Mouse (Mus musculus) ES-Bruce4 (cell line): ENCODE results near the gene Dnajc15. TPM values are rescaled to one million over a fixed set of nuclear protein-coding genes. Genes with fewer than 3 reads are reported as not detected.
"Not testable (repeated sequence)": the region's sequence is repeated elsewhere in the genome, so short reads cannot be mapped to it uniquely, and the experiment has no call there.

Source experiments
- H3K27ac ChIP-seq: 2 replicates; pipeline ENCODE4 v1.5.1; 2012; ENCODE audit warnings: low read length, inconsistent platforms; ENCODE audit not compliant: insufficient read depth
- H3K27me3 ChIP-seq: 2 replicates; pipeline ENCODE4 v1.6.1; 2012; ENCODE audit warnings: mild to moderate bottlenecking, low read length, inconsistent platforms; ENCODE audit not compliant: control insufficient read depth, poor library complexity, insufficient read depth, severe bottlenecking
- H3K36me3 ChIP-seq: 2 replicates; pipeline ENCODE4 v1.6.1; 2012; ENCODE audit warnings: inconsistent platforms, mild to moderate bottlenecking, low read length, moderate library complexity; ENCODE audit not compliant: control insufficient read depth, poor library complexity, insufficient read depth, severe bottlenecking
- H3K4me1 ChIP-seq: one replicate; pipeline ENCODE4 v1.8.1; 2011; ENCODE audit warnings: low read length; ENCODE audit not compliant: control insufficient read depth, insufficient read depth
- H3K4me3 ChIP-seq: 2 replicates; pipeline ENCODE4 v1.5.1; 2011; ENCODE audit warnings: low read depth, mild to moderate bottlenecking, low read length
- H3K9ac ChIP-seq: 2 replicates; pipeline ENCODE4 v1.6.1; 2012; ENCODE audit warnings: low read depth, mild to moderate bottlenecking, inconsistent platforms; ENCODE audit not compliant: poor library complexity, severe bottlenecking
- H3K9me3 ChIP-seq: replicated peaks from 2 replicates; pipeline ENCODE4 v1.6.1; 2012; ENCODE audit warnings: mild to moderate bottlenecking, low read length, inconsistent platforms; ENCODE audit not compliant: control insufficient read depth, poor library complexity, insufficient read depth, severe bottlenecking
- CTCF ChIP-seq: IDR thresholded peaks from one replicate; pipeline ENCODE4 v1.8.1; 2011; ENCODE audit warnings: low read depth, low read length
- EP300 ChIP-seq: IDR thresholded peaks from 2 replicates; pipeline ENCODE4 v1.6.1; 2011; ENCODE audit warnings: low read depth, low read length; ENCODE audit not compliant: insufficient read depth
- POLR2A ChIP-seq: IDR thresholded peaks from one replicate; pipeline ENCODE4 v1.8.1; 2011; ENCODE audit warnings: low read length; ENCODE audit not compliant: insufficient read depth
- polyA plus RNA-seq: library from polyadenylated mRNA; stranded (reverse); fragments of >200 nt; gene quantifications from 2 replicates; pipeline ENCODE4 v1.2.4, GENCODE M21; 2011; ENCODE audit warnings: low read depth; ENCODE audit not compliant: missing spikeins, insufficient read depth, insufficient read length

Gene Dnajc15
- polyA plus RNA-seq, 1 experiment, result 53.7 TPM

DNA sequence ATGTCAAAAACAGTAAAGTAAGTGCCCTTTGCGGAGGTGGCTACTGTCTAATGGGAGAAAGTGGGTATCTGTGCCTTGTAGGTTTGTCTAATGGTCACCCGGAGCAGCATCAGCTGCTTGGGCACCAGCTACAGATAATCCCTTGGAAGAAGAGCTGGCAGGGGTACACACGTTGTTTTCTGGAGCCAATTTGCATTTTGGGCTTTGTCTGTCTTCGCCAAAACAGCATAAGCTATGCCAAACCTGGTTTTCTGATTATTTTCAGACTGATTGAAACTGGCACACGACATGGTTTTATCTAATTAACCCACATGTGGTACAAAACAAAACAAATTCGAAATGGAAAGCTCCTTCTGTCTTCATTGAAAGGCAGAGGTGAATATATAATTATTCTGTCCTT is 7.7 kb upstream of the Dnajc15 start:
- Histone ChIP-seq H3K9ac (no peak overlapping the region), H3K4me1 (no peaks in the 10 kb centered on the region), H3K27me3 (no peaks in the 10 kb centered on the region), H3K4me3 (no peak overlapping the region), H3K27ac (no peak overlapping the region), H3K9me3 (0 out of 2 replicates have a peak, but pooled peaks cover 5% of the 10 kb centered on the region), H3K36me3 (no peaks in the 10 kb centered on the region)
- TF ChIP-seq POLR2A (no peak), CTCF (no peak), EP300 (no peak)

DNA sequence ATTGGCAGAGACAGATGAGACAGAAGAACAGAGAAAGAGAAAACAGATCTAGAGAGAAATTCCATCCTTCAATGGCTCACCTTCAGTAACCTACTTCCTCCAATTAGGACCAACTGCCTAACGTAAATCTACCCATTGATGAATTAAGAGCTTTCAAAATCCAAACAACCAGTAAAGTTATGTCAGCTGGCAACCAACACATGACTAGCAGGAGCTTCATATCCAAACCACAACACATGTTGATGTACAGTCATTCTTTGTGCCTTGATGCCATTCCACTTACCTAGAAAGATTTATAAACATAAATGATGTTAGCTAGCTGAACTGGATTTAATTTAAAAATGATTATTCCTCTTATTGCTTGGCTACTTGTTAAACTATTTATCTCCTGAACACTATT is 7.1 kb upstream of the Dnajc15 start:
- Histone ChIP-seq H3K27ac (no peak overlapping the region), H3K36me3 (no peaks in the 10 kb centered on the region), H3K9ac (no peak overlapping the region), H3K9me3 (0 out of 2 replicates have a peak, but pooled peaks cover 5% of the 10 kb centered on the region), H3K4me1 (no peaks in the 10 kb centered on the region), H3K4me3 (no peak overlapping the region), H3K27me3 (no peaks in the 10 kb centered on the region)
- TF ChIP-seq POLR2A, result no peak
- TF ChIP-seq EP300, result no peak
- TF ChIP-seq CTCF, result no peak

DNA sequence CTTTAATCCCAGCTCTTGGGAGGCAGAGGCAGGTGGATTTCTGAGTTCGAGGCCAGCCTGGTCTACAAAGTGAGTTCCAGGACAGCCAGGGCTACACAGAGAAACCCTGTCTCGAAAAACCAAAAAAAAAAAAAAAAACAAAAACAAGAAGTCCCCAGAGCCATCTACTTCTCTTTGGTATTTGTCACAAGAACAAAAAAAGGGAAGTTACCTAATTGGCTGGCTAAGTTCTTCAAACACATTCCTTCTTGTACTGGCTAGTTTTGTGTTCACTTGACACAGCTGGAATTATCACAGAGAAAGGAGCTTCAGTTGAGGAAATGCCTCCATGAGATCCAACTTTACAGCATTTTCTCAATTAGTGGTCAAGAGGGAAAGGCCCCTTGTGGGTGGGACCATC is 3.0 kb upstream of the Dnajc15 start:
- H3K9me3 ChIP-seq, H3K4me3 ChIP-seq, H3K4me1 ChIP-seq, H3K9ac ChIP-seq, H3K36me3 ChIP-seq, H3K27me3 ChIP-seq, H3K27ac ChIP-seq: not testable (repeated sequence)

DNA sequence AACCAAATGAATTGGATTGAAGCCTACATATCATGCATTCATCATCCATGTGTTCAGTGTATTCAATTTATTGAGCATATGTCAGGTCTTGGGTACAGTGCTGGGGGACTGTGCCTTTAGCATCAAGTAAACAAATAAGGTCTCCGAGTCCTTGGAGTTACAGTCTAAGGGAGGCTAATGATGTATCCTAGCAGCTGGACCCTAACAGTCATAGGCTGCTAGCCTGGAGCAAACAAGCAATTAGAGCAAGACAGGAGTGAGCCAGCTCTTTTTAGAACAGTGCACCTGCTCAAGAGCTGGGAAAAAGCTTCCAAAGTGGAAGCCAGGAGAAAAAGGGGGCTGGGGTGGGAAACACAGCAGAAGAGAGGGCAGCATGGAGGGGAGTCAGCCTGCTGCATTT is 1.3 kb upstream of the Dnajc15 start:
- TF ChIP-seq CTCF, result no peak
- TF ChIP-seq POLR2A, result no peak
- TF ChIP-seq EP300, result no peak
- no peak overlapping the region for H3K9ac ChIP-seq
- no peaks in the 10 kb centered on the region for H3K4me1 ChIP-seq
- no peaks in the 10 kb centered on the region for H3K36me3 ChIP-seq
- no peak overlapping the region for H3K4me3 ChIP-seq
- H3K27me3 ChIP-seq, result no peaks in the 10 kb centered on the region
- no peak overlapping the region for H3K27ac ChIP-seq
- 0 out of 2 replicates have a peak, but pooled peaks cover 2% of the 10 kb centered on the region for H3K9me3 ChIP-seq

DNA sequence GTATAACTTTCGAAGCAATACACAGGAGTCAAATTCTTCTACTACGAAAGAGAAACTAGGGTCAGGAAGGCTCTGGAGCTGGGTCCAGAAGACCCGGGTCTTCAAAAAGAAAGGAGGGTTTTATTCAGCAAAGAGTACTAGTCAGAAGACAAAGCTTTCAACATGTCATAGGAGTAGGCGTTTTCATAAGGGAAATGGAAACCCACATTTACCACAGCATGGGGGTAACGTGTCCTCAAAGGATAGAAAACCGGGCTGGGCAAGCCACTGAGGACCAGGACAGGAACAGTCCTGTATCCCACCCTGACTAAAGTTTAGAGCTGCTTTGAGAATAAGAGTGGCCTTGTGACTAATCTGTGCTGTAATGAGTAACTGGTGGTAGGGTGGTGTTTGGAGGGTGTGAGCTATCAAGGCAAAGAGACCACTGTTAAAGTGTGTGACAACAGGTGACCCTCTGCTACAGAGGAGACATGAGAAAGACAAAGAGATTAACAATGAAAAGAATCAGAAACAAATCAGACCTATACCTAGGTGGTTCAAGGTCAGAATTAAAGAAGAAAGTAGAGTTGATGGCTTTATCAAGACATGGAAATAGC is 3.4 kb downstream of the Dnajc15 start:
- TF ChIP-seq CTCF, result no peak
- no peak for TF ChIP-seq EP300
- TF ChIP-seq POLR2A, result no peak
- H3K4me3 ChIP-seq, result no peak overlapping the region

DNA sequence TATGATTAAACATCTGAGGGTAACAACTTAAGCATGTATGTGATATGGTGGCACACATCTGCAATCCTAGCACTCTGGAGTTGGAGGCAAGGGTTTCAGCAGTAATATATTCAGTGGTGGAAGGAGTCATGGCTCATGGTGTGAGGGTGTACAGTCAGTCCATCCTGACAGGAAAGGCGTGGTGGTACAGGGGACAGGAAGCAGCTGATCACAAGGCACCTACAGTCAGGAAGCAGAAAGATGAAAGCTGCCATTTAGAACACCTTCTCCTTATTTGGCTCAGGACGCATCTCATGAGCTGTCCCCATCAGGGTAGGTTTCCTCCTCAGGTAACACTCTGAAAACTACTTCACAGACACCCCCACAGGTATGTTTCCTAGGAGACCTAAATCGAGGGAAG is 4.0 kb downstream of the Dnajc15 start:
- no peak overlapping the region for H3K4me3 ChIP-seq
- H3K36me3 ChIP-seq, result no peaks in the 10 kb centered on the region
- no peak overlapping the region for H3K27ac ChIP-seq
- no peaks in the 10 kb centered on the region for H3K4me1 ChIP-seq
- no peak for TF ChIP-seq EP300
- no peak for TF ChIP-seq POLR2A
- no peak for TF ChIP-seq CTCF
- no peaks in the 10 kb centered on the region for H3K27me3 ChIP-seq
- H3K9me3 ChIP-seq, result no peaks in the 10 kb centered on the region
- no peak overlapping the region for H3K9ac ChIP-seq

More for the DNA sequence above, 3.4 kb downstream of the Dnajc15 start:
- Histone ChIP-seq H3K9ac (no peak overlapping the region), H3K36me3 (no peaks in the 10 kb centered on the region), H3K9me3 (no peaks in the 10 kb centered on the region), H3K4me1 (no peaks in the 10 kb centered on the region), H3K27ac (no peak overlapping the region), H3K27me3 (no peaks in the 10 kb centered on the region)
